26 mouse cellular contexts compared by ENCODE assay signal in the genomic region with DNA sequence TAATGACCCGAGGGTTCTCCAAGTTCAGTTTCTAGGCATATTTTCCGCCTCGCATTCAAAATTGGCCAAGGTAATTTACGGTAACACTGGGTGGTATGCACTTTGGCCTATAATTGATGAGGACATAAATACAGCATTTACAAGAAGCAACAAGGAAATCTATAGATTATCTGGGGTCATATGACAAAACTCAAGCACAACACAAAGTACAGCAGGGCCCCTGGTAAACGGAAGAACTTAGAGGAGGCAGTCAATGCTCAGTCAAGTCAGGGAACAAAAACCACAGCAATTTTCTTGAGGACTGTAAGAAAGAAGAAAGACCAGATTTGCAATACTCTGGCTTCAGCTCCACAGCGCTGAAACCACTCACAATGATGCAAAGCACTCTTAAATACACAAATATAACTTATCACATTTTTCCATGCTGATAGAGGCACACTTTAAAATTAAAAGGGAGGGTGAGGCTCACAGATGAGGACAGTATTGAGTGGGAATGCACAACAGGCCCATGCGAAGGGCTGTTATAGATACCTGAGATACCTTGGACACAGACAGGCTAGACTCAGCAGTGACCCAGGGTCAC. TPM values are rescaled to one million over a fixed set of nuclear protein-coding genes. Genes with fewer than 3 reads are reported as not detected.
DNase-seq lines count a peak whose midpoint lies in the region; ATAC-seq and TF ChIP-seq lines count a peak whose summit lies in the region.
"Had no signal": no experiment of that assay in that cellular context is flagged by ENCODE, and none has a peak within 500 bp of the region (broad histone marks: within the 10 kb centered on the region; RNA-seq: fewer than 3 reads in every experiment).

No protein-coding gene starts in this region.

- H3K9ac ChIP-seq in lung, postnatal 0 days (replicated peaks; ENCODE audit: low read depth), result no peak overlapping the region
- no peak overlapping the region for H3K9ac ChIP-seq in intestine, embryonic 16.5 days (ENCODE audit: low read depth, low read length)
- H3K9ac ChIP-seq: embryonic facial prominence, embryonic 13.5 days; forebrain, embryonic 15.5 days; heart, embryonic 12.5 days; heart, embryonic 15.5 days; hindbrain, embryonic 13.5 days had no signal

- TF ChIP-seq EP300 in lung, postnatal 0 days (IDR thresholded peaks at IDR 0.05), result peak; percentile 51

- no peaks in the 10 kb centered on the region for H3K9me3 ChIP-seq in heart, embryonic 10.5 days
- H3K9me3 ChIP-seq in lung, postnatal 0 days (ENCODE audit: low read length), result no peaks in the 10 kb centered on the region
- no peaks in the 10 kb centered on the region for H3K9me3 ChIP-seq in intestine, embryonic 16.5 days (ENCODE audit: control insufficient read depth, low read length)
- H3K9me3 ChIP-seq: embryonic facial prominence, embryonic 13.5 days; forebrain, embryonic 15.5 days; heart, embryonic 12.5 days; heart, embryonic 15.5 days; hindbrain, embryonic 10.5 days; hindbrain, embryonic 13.5 days had no signal

- no peak for TF ChIP-seq CTCF in lung, postnatal 0 days (IDR thresholded peaks at IDR 0.05)
- TF ChIP-seq CTCF in lung, adult 2 months (IDR thresholded peaks at IDR 0.05; ENCODE audit: insufficient read depth, low read length), result no peak
- TF ChIP-seq CTCF in small intestine, adult 2 months (IDR thresholded peaks at IDR 0.05; ENCODE audit: extremely low read depth, insufficient read length, insufficient replicate concordance, low read depth, low read length), result no peak

- no peak overlapping the region for H3K27ac ChIP-seq in heart, embryonic 10.5 days
- H3K27ac ChIP-seq in lung, postnatal 0 days (ENCODE audit: low read length), result no peak overlapping the region
- peak overlapping the region; percentile 82 for H3K27ac ChIP-seq in intestine, embryonic 16.5 days (ENCODE audit: low read length)
- peak overlapping the region; percentile 81 for H3K27ac ChIP-seq in small intestine, adult 2 months (ENCODE audit: insufficient read depth, low read depth, low read length)
- H3K27ac ChIP-seq: embryonic facial prominence, embryonic 13.5 days; forebrain, embryonic 10.5 days; forebrain, embryonic 15.5 days; heart, adult 2 months; heart, embryonic 15.5 days; hindbrain, embryonic 10.5 days; hindbrain, embryonic 13.5 days had no signal

- DNase-seq in heart, embryonic 10.5 days (ENCODE audit: low spot score), result peak; percentile 19
- DNase-seq in heart, adult 9 months (ENCODE audit: low spot score in 2 of 2), result no peak
- DNase-seq in lung, postnatal 0 days (ENCODE audit: low spot score), result peak; percentile 67
- DNase-seq in lung, adult 2 months, result no peak
- DNase-seq in natural killer cell, adult 2 months (ENCODE audit: low spot score in 2 of 2), result no peak
- DNase-seq: adrenal gland, adult 2 months; adrenal gland, postnatal 14 days; cerebellum, adult 11 months; cerebellum, adult 2 months; cerebellum, adult 9-11 months; cerebellum, postnatal 25 days; gastrocnemius, postnatal 25 days; heart, adult 2 months; heart, postnatal 10 days; heart, postnatal 36 days had no signal

- WGBS in heart, embryonic 10.5 days, result 90% methylated on average over 7 of the region's 7 CpGs
- 70% methylated on average over 7 of the region's 7 CpGs for WGBS in lung, postnatal 0 days
- 76% methylated on average over 7 of the region's 7 CpGs for WGBS in lung, adult 2 months
- WGBS in intestine, embryonic 16.5 days, result 76% methylated on average over 7 of the region's 7 CpGs
- WGBS in small intestine, adult 2 months, result 32% methylated on average over 7 of the region's 7 CpGs

- TF ChIP-seq POLR2A in lung, adult 2 months (IDR thresholded peaks at IDR 0.05; ENCODE audit: borderline replicate concordance, extremely low read depth, low read depth, low read length), result no peak
- TF ChIP-seq POLR2A in small intestine, adult 2 months (IDR thresholded peaks at IDR 0.05; ENCODE audit: low read depth, low read length), result no peak

- ATAC-seq in lung, postnatal 0 days, result peak; percentile 68
- ATAC-seq in intestine, embryonic 16.5 days, result peak; percentile 83
- ATAC-seq: CD4-positive, CD25-positive, alpha-beta regulatory T cell, adult 4 months; forebrain, embryonic 15.5 days; hindbrain, embryonic 16.5 days had no signal

- H3K36me3 ChIP-seq in heart, embryonic 10.5 days, result no peaks in the 10 kb centered on the region
- no peaks in the 10 kb centered on the region for H3K36me3 ChIP-seq in lung, postnatal 0 days (ENCODE audit: insufficient read depth, low read length)
- no peaks in the 10 kb centered on the region for H3K36me3 ChIP-seq in intestine, embryonic 16.5 days (ENCODE audit: control insufficient read depth, insufficient read depth, low read length)
- H3K36me3 ChIP-seq in small intestine, adult 2 months (ENCODE audit: control insufficient read depth, insufficient read depth, low read length), result no peaks in the 10 kb centered on the region
- H3K36me3 ChIP-seq: embryonic facial prominence, embryonic 13.5 days; forebrain, embryonic 15.5 days; heart, embryonic 12.5 days; heart, embryonic 15.5 days; hindbrain, embryonic 10.5 days; hindbrain, embryonic 13.5 days had no signal

- no peak overlapping the region for H3K4me2 ChIP-seq in lung, postnatal 0 days (replicated peaks; ENCODE audit: low read depth, low read length)
- H3K4me2 ChIP-seq in intestine, embryonic 16.5 days (ENCODE audit: low read depth, low read length), result peak overlapping the region; percentile 24
- H3K4me2 ChIP-seq: embryonic facial prominence, embryonic 13.5 days; forebrain, embryonic 15.5 days; heart, embryonic 12.5 days; heart, embryonic 15.5 days; hindbrain, embryonic 13.5 days had no signal

- no peak overlapping the region for H3K4me3 ChIP-seq in heart, embryonic 10.5 days
- H3K4me3 ChIP-seq in lung, postnatal 0 days (ENCODE audit: low read depth, low read length), result no peak overlapping the region
- H3K4me3 ChIP-seq in lung, adult 2 months (replicated peaks; ENCODE audit: extremely low read depth, low read depth, low read length), result no peak overlapping the region
- no peak overlapping the region for H3K4me3 ChIP-seq in intestine, embryonic 16.5 days (ENCODE audit: low read length)
- no peak overlapping the region for H3K4me3 ChIP-seq in small intestine, adult 2 months (ENCODE audit: low read depth, low read length)
- H3K4me3 ChIP-seq: embryonic facial prominence, embryonic 13.5 days; forebrain, embryonic 10.5 days; forebrain, embryonic 15.5 days; heart, adult 2 months; heart, embryonic 12.5 days; heart, embryonic 15.5 days; hindbrain, embryonic 10.5 days; hindbrain, embryonic 13.5 days had no signal

- H3K4me1 ChIP-seq in heart, embryonic 10.5 days, result peaks cover 56% of the 10 kb centered on the region
- peaks cover 15% of the 10 kb centered on the region; the same call in 1 of the 2 replicates for H3K4me1 ChIP-seq in lung, postnatal 0 days (ENCODE audit: insufficient read depth, low read depth, low read length)
- H3K4me1 ChIP-seq in lung, adult 2 months (ENCODE audit: control insufficient read depth, insufficient read depth, low read length), result no peaks in the 10 kb centered on the region; the same call in 1 of the 2 replicates
- peaks cover 22% of the 10 kb centered on the region for H3K4me1 ChIP-seq in intestine, embryonic 16.5 days (ENCODE audit: control insufficient read depth, insufficient read depth, low read length)
- peaks cover 46% of the 10 kb centered on the region; the same call in 1 of the 2 replicates for H3K4me1 ChIP-seq in small intestine, adult 2 months (ENCODE audit: control insufficient read depth, insufficient read depth, insufficient read length, low read length)

- no peaks in the 10 kb centered on the region for H3K27me3 ChIP-seq in heart, embryonic 10.5 days (ENCODE audit: insufficient read depth, poor library complexity, severe bottlenecking)
- H3K27me3 ChIP-seq in lung, postnatal 0 days (replicated peaks; ENCODE audit: insufficient read depth, low read length), result no peaks in the 10 kb centered on the region
- H3K27me3 ChIP-seq in intestine, embryonic 16.5 days (replicated peaks; ENCODE audit: control insufficient read depth, insufficient read depth, low read length), result no peaks in the 10 kb centered on the region
- no peaks in the 10 kb centered on the region for H3K27me3 ChIP-seq in small intestine, adult 2 months (ENCODE audit: control insufficient read depth, insufficient read depth, low read length)
- H3K27me3 ChIP-seq: embryonic facial prominence, embryonic 13.5 days; forebrain, embryonic 15.5 days; heart, embryonic 12.5 days; heart, embryonic 15.5 days; hindbrain, embryonic 13.5 days had no signal

RNA-seq across cellular contexts. Expression of a gene that starts 27.8 kb away (rescaled TPM):
- 11.6 and 13.5 TPM in 2 replicates for polyA plus RNA-seq in heart, embryonic 10.5 days (2016; fragmentation: Nextera tagmentation; extraction: Ambion mirVana)
- polyA plus RNA-seq in lung, postnatal 0 days (2015; fragmentation: Nextera tagmentation; extraction: Ambion mirVana), result 15.5 and 16.5 TPM in 2 replicates
- polyA plus RNA-seq in lung, adult 2 months (2012; rRNA removed), result 36.7 and 45.3 TPM in 2 replicates
- polyA plus RNA-seq in intestine, embryonic 16.5 days (2015; fragmentation: Nextera tagmentation; extraction: Ambion mirVana), result 14.1 and 14.8 TPM in 2 replicates
- 53.3 and 112 TPM in 2 replicates for polyA plus RNA-seq in small intestine, adult 2 months (2012; rRNA removed)

Comparison
In these comparisons a context has a peak if more than half of its experiments do, and no peak if none do; other contexts are left out.
1. DNase-seq: peak in heart, embryonic 10.5 days (single experiment) and lung, postnatal 0 days (single experiment); none in heart, adult 9 months (0 of 2), lung, adult 2 months (single experiment) and natural killer cell, adult 2 months (0 of 2).
2. H3K27ac ChIP-seq: peak in intestine, embryonic 16.5 days (single experiment) and small intestine, adult 2 months (single experiment); none in heart, embryonic 10.5 days (single experiment) and lung, postnatal 0 days (single experiment).